Mouse (Mus musculus) B cell, adult 67 days (primary cell): ENCODE results near the gene Gpr26. TPM values are rescaled to one million over a fixed set of nuclear protein-coding genes. Genes with fewer than 3 reads are reported as not detected.

ENCODE experiments used
- total RNA-seq, 2 experiments: library from RNA; stranded (reverse); gene quantifications; 4 replicates each; pipeline ENCODE4 v1.2.4; 2023

Gpr26 gene
- not detected for total RNA-seq

GRCm38 (mm10) chr7:131966023-131966915 lies at the start of gene Gpr26:
Gene Gpr26, plus strand, starts transcription at chr7:131966460.

Other genes starting within 250 kb of the Gpr26 start
- not detected for gene Cpxm2, start 188.3 kb downstream of the Gpr26 start, total RNA-seq